Mouse (Mus musculus): ENCODE measurements around the gene Ankrd16. TPM values are rescaled to one million over a fixed set of nuclear protein-coding genes. Genes with fewer than 3 reads are reported as not detected.

Ankrd16 gene
- total RNA-seq, 4 experiments from 2014 or later: 14.7 to 20.6 (median 19.1) TPM

Other genes starting within 250 kb of the Ankrd16 start
- 10 to 100 TPM in 2 of 4 experiments, 1 to 10 TPM in 2; 5.5 to 14.7 (median 9.7) TPM for gene Pfkfb3, start 223.8 kb upstream of the Ankrd16 start, total RNA-seq (2022)
- gene Rbm17, start 173.7 kb upstream of the Ankrd16 start, total RNA-seq (2022): 10 to 100 TPM; 46.0 to 59.0 (median 51.3) TPM
- not detected for gene Gm17490, start 151.6 kb upstream of the Ankrd16 start, total RNA-seq (2022)
- 1 to 10 TPM in 3 of 4 experiments, under 1 TPM in 1; 0.62 to 1.5 (median 1.3) TPM for gene Il2ra, start 135.1 kb upstream of the Ankrd16 start, total RNA-seq (2022)
- gene Il15ra, start 72.6 kb upstream of the Ankrd16 start, total RNA-seq (2022): 10 to 100 TPM; 26.0 to 33.2 (median 30.6) TPM
- 10 to 100 TPM; 58.5 to 74.7 (median 69.2) TPM for gene Fbh1, start 294 bp upstream of the Ankrd16 start, total RNA-seq (2022)

All from heart, adult 8-10 months (tissue).